Mouse (Mus musculus): Measurements from ENCODE around the gene Tmem132e. TPM values are rescaled to one million over a fixed set of nuclear protein-coding genes. Genes with fewer than 3 reads are reported as not detected.

Gene Tmem132e
- not detected for polyA plus RNA-seq (2014; fragmentation: Illumina TruSeq; extraction: RNeasy Lipid Tissue Mini Kit (QIAGEN cat#74804); ENCODE audit: insufficient read depth, low read depth, low replicate concordance)

GRCm38 (mm10) chr11:82388371-82389313 is at the start of gene Tmem132e:
Gene Tmem132e, plus strand, starts transcription at chr11:82388900.

Other genes with a start within 250 kb of the Tmem132e start
- gene Ccl1, start 83.2 kb upstream of the Tmem132e start, polyA plus RNA-seq (2014; fragmentation: Illumina TruSeq; extraction: RNeasy Lipid Tissue Mini Kit (QIAGEN cat#74804); ENCODE audit: insufficient read depth, low read depth, low replicate concordance) = not detected